Mouse (Mus musculus) MEL (cell line): ENCODE data around the gene Hnrnpk. TPM values are rescaled to one million over a fixed set of nuclear protein-coding genes. Genes with fewer than 3 reads are reported as not detected.

Source experiments
- DNase-seq: peaks from one replicate; pipeline ENCODE4 v3.0.0; 2011; ENCODE audit warnings: low read depth, low spot score
- H3K27ac ChIP-seq: 2 replicates; pipeline ENCODE4 v1.5.1; 2012; ENCODE audit warnings: low read depth, mild to moderate bottlenecking, control low read depth, low read length, moderate library complexity; ENCODE audit not compliant: control insufficient read depth
- H3K27me3 ChIP-seq, 2 experiments: fragments of 150-350 bp in 1 of 2; sonication (generic) in 1 of 2; 2 replicates each; pipeline ENCODE4 v1.6.1; 2012; ENCODE audit warnings: low read length in 2 of 2, mild to moderate bottlenecking in 2 of 2, improper control_type of control experiment in 1 of 2, moderate library complexity in 1 of 2; ENCODE audit not compliant: insufficient read depth in 2 of 2, control insufficient read depth in 1 of 2
- H3K36me3 ChIP-seq, 2 experiments: 2 replicates each; pipeline ENCODE4 v1.6.1; 2012 to 2014; ENCODE audit warnings: low read length in 2 of 2, improper control_type of control experiment in 1 of 2, inconsistent platforms in 1 of 2, mild to moderate bottlenecking in 1 of 2; ENCODE audit not compliant: insufficient read depth in 2 of 2, control insufficient read depth in 1 of 2
- H3K4me1 ChIP-seq, 2 experiments: fragments of 150-350 bp in 1 of 2; sonication (generic) in 1 of 2; 2 replicates each; pipeline ENCODE4 v1.6.1; 2012; ENCODE audit warnings: low read length in 2 of 2, improper control_type of control experiment in 1 of 2, mild to moderate bottlenecking in 1 of 2; ENCODE audit not compliant: insufficient read depth in 2 of 2, control insufficient read depth in 1 of 2
- H3K4me3 ChIP-seq, 2 experiments: fragments of 150-350 bp in 1 of 2; sonication (generic) in 1 of 2; 2 replicates each; pipeline ENCODE4 v1.5.1; 2012; ENCODE audit warnings: low read depth in 2 of 2, low read length in 2 of 2, mild to moderate bottlenecking in 2 of 2, moderate library complexity in 2 of 2, control low read depth in 1 of 2, improper control_type of control experiment in 1 of 2; ENCODE audit not compliant: control insufficient read depth in 1 of 2, insufficient read depth in 1 of 2
- H3K79me2 ChIP-seq: 2 replicates; pipeline ENCODE4 v1.6.1; 2012; ENCODE audit warnings: mild to moderate bottlenecking, low read length, moderate library complexity; ENCODE audit not compliant: control insufficient read depth, poor library complexity, insufficient read depth
- H3K9ac ChIP-seq: 2 replicates; pipeline ENCODE4 v1.6.1; 2012; ENCODE audit warnings: low read depth, mild to moderate bottlenecking, control low read depth, low read length, moderate library complexity; ENCODE audit not compliant: control insufficient read depth, poor library complexity, severe bottlenecking
- H3K9me3 ChIP-seq: fragments of 150-350 bp; sonication (generic); replicated peaks from 2 replicates; pipeline ENCODE4 v1.6.1; 2012; ENCODE audit warnings: mild to moderate bottlenecking, low read length, improper control_type of control experiment, moderate library complexity; ENCODE audit not compliant: insufficient read depth
- BHLHE40 ChIP-seq: IDR thresholded peaks from 2 replicates; pipeline ENCODE4 v1.6.1; 2012; ENCODE audit warnings: low read depth, mild to moderate bottlenecking, inconsistent platforms, low read length, improper control_type of control experiment, borderline replicate concordance
- GABPA ChIP-seq: IDR thresholded peaks from 2 replicates; pipeline ENCODE4 v1.6.1; 2012; ENCODE audit warnings: low read depth, mild to moderate bottlenecking, inconsistent platforms, low read length, improper control_type of control experiment, moderate library complexity
- GATA1 ChIP-seq: IDR thresholded peaks from 2 replicates; pipeline ENCODE4 v1.6.1; 2011; ENCODE audit warnings: low read depth, low read length, improper control_type of control experiment
- JUND ChIP-seq: IDR thresholded peaks from 2 replicates; pipeline ENCODE4 v1.6.1; 2011; ENCODE audit warnings: low read depth, mild to moderate bottlenecking, improper control_type of control experiment, low read length
- KAT2A ChIP-seq: conservative IDR thresholded peaks from 2 replicates; pipeline ENCODE4 v1.6.1; 2012; ENCODE audit warnings: low read depth, low read length, improper control_type of control experiment, inconsistent platforms
- MAX ChIP-seq: IDR thresholded peaks from 2 replicates; pipeline ENCODE4 v1.6.1; 2011; ENCODE audit warnings: low read length, improper control_type of control experiment
- MAZ ChIP-seq: IDR thresholded peaks from 2 replicates; pipeline ENCODE4 v1.6.1; 2012; ENCODE audit warnings: low read depth, mild to moderate bottlenecking, inconsistent platforms, low read length, improper control_type of control experiment
- MEF2A ChIP-seq: IDR thresholded peaks from 2 replicates; pipeline ENCODE4 v1.6.1; 2014; ENCODE audit warnings: low read depth, mild to moderate bottlenecking, inconsistent platforms, low read length, improper control_type of control experiment; ENCODE audit not compliant: poor library complexity, insufficient replicate concordance, severe bottlenecking; ENCODE audit errors: extremely low read depth
- MYB ChIP-seq: IDR thresholded peaks from 2 replicates; pipeline ENCODE4 v1.6.1; 2011; ENCODE audit warnings: mild to moderate bottlenecking, low read depth, low read length, improper control_type of control experiment
- MYC ChIP-seq: IDR thresholded peaks from 2 replicates; pipeline ENCODE4 v1.6.1; 2011; ENCODE audit warnings: low read depth, mild to moderate bottlenecking, low read length, improper control_type of control experiment, moderate library complexity
- POLR2A ChIP-seq, 2 experiments: IDR thresholded peaks; 2 replicates each; pipeline ENCODE4 v1.6.1; 2011 to 2012; ENCODE audit warnings: low read length in 2 of 2, mild to moderate bottlenecking in 2 of 2, control low read depth in 1 of 2, improper control_type of control experiment in 1 of 2, low read depth in 1 of 2, moderate library complexity in 1 of 2; ENCODE audit not compliant: control insufficient read depth in 1 of 2, insufficient read depth in 1 of 2, poor library complexity in 1 of 2
- POLR2AphosphoS2 ChIP-seq: IDR thresholded peaks from 2 replicates; pipeline ENCODE4 v1.6.1; 2011; ENCODE audit warnings: low read length, improper control_type of control experiment
- RAD21 ChIP-seq: IDR thresholded peaks from 2 replicates; pipeline ENCODE4 v1.6.1; 2011; ENCODE audit warnings: mild to moderate bottlenecking, low read depth, low read length, improper control_type of control experiment
- SIN3A ChIP-seq: IDR thresholded peaks from 2 replicates; pipeline ENCODE4 v1.6.1; 2012; ENCODE audit warnings: low read length, improper control_type of control experiment, inconsistent platforms
- TAL1 ChIP-seq: IDR thresholded peaks from 2 replicates; pipeline ENCODE4 v1.6.1; 2012; ENCODE audit warnings: mild to moderate bottlenecking, inconsistent platforms, low read length, moderate library complexity, mixed read lengths
- TBP ChIP-seq: IDR thresholded peaks from 2 replicates; pipeline ENCODE4 v1.8.0; 2011; ENCODE audit warnings: low read depth, low read length, improper control_type of control experiment
- TCF12 ChIP-seq: IDR thresholded peaks from 2 replicates; pipeline ENCODE4 v1.6.1; 2014; ENCODE audit warnings: low read depth, mild to moderate bottlenecking, inconsistent platforms, low read length, improper control_type of control experiment, moderate library complexity
- UBTF ChIP-seq: IDR thresholded peaks from 2 replicates; pipeline ENCODE4 v1.6.1; 2012; ENCODE audit warnings: low read depth, mild to moderate bottlenecking, inconsistent platforms, low read length, improper control_type of control experiment, moderate library complexity, borderline replicate concordance; ENCODE audit not compliant: insufficient read depth
- USF1 ChIP-seq: IDR thresholded peaks from 2 replicates; pipeline ENCODE4 v1.6.1; 2014; ENCODE audit warnings: low read depth, mild to moderate bottlenecking, inconsistent platforms, low read length, improper control_type of control experiment, moderate library complexity
- ZMIZ1 ChIP-seq: IDR thresholded peaks from 2 replicates; pipeline ENCODE4 v1.6.1; 2012; ENCODE audit warnings: low read depth, mild to moderate bottlenecking, inconsistent platforms, low read length, improper control_type of control experiment, moderate library complexity
- ZNF384 ChIP-seq: IDR thresholded peaks from 2 replicates; pipeline ENCODE4 v1.6.1; 2012; ENCODE audit warnings: low read depth, mild to moderate bottlenecking, inconsistent platforms, low read length, improper control_type of control experiment
- polyA plus RNA-seq, 2 experiments: library from polyadenylated mRNA; stranded (reverse) in 1 of 2; unstranded in 1 of 2; fragments of >175 nt in 1 of 2; fragments of >200 nt in 1 of 2; gene quantifications; 2 replicates each; pipeline versions ENCODE4 v1.2.1 to v1.2.4; 2012; ENCODE audit warnings: low replicate concordance in 2 of 2, low read depth in 1 of 2; ENCODE audit not compliant: insufficient read length in 2 of 2, insufficient read depth in 1 of 2, missing spikeins in 1 of 2
- total RNA-seq: library from RNA; depleted of rRNA; stranded (reverse); fragments of 300-350 nt; gene quantifications from 2 replicates; pipeline ENCODE4 v1.2.3, GENCODE M21; 2012

The Hnrnpk gene
- total and polyA plus RNA-seq, 3 experiments: 542 to 1,739 (median 1,502) TPM

DNA sequence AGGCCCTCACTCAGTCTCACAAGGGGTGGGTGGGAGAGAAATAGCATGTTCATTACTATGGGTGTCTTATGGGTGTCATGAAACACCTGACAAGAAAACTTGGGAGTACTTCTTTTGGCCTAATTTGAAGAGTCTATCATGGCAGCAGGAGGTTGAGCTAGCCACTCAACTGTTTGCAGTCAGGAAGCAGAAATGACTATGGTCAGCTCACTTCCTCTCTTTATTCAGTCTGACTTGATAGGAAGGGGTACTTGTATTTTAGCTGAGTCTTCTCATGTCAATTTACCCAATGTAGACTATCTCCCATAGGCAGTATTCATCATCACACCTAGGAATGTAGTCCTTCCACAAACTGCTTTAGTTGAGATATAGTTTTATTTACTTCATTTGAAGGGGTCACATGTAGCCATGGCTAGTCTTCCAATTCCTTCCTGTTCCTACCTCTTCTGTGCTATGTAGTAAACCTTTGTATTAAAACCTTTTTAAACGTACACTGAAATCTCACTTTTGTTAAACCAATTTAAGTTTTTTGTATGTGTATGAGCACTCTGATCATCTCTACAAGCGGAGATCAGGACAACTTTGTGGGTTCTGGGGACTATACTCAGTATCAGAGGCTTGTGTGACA lies 13.7 kb downstream of the Hnrnpk start (continued):
- TF ChIP-seq MAX (no peak), ZMIZ1 (peak; percentile 35), MYB (no peak)

- H3K9me3 ChIP-seq: no peaks in the 10 kb centered on the region
- TF ChIP-seq GABPA (no peak), TCF12 (no peak), TAL1 (no peak), RAD21 (no peak), MEF2A (no peak), POLR2A (IDR thresholded peaks at IDR 0.05; ENCODE audit: control insufficient read depth in 1 of 2, insufficient read depth in 1 of 2, low read depth in 1 of 2, low read length in 2 of 2, poor library complexity in 1 of 2) (no peak), ZNF384 (no peak), JUND (no peak), MYC (no peak), BHLHE40 (no peak), MAZ (no peak), GATA1 (no peak), POLR2AphosphoS2 (no peak), UBTF (no peak), SIN3A (no peak), TBP (no peak), USF1 (no peak), KAT2A (no peak)
- H3K4me1 ChIP-seq: peaks cover 0 to 5% of the 10 kb centered on the region in 2 experiments; a peak in 2 of 4 replicates
- H3K79me2 ChIP-seq: no peaks in the 10 kb centered on the region
- no peak overlapping the region for H3K9ac ChIP-seq
- no peak for DNase-seq
- H3K27ac ChIP-seq: peak overlapping the region; percentile 23; the same call in 1 of the 2 replicates
- H3K27me3 ChIP-seq: no peaks in the 10 kb centered on the region
- no peak overlapping the region for H3K4me3 ChIP-seq
- peaks cover 16 to 25% of the 10 kb centered on the region in 2 experiments for H3K36me3 ChIP-seq
These were observed 14.8 kb downstream of the Hnrnpk start for GRCm38 (mm10) chr13:58388379-58388778.
